Mouse (Mus musculus) embryo, embryonic 9.5 days (tissue): ENCODE results near the gene Eef2.
"Not testable (repeated sequence)": the region's sequence is repeated elsewhere in the genome, so short reads cannot be mapped to it uniquely, and the experiment has no call there.

Experiments
- DNase-seq: peaks from one replicate; pipeline ENCODE4 v3.0.0-alpha.2; 2017; ENCODE audit errors: extremely low spot score

Eef2 gene

GRCm38 (mm10) chr10:81146296-81146695, 30.1 kb upstream of the Eef2 start:
- no peak for DNase-seq

GRCm38 (mm10) chr10:81151261-81151660, 25.2 kb upstream of the Eef2 start:
- no peak for DNase-seq

- DNase-seq, result no peak
Observed at GRCm38 (mm10) chr10:81152609-81153008, 23.8 kb upstream of the Eef2 start.

- no peak for DNase-seq
Observed at GRCm38 (mm10) chr10:81154313-81154712, 22.1 kb upstream of the Eef2 start.

GRCm38 (mm10) chr10:81154736-81155135, 21.7 kb upstream of the Eef2 start:
- no peak for DNase-seq

- DNase-seq, result no peak
Observed at GRCm38 (mm10) chr10:81161602-81162317, 14.7 kb upstream of the Eef2 start.

- no peak for DNase-seq
Observed at GRCm38 (mm10) chr10:81162318-81162652, 14.1 kb upstream of the Eef2 start.

- DNase-seq, result no peak
Observed at GRCm38 (mm10) chr10:81165118-81165517, 11.3 kb upstream of the Eef2 start.

GRCm38 (mm10) chr10:81167200-81168086, 9.0 kb upstream of the Eef2 start, which contains the start of gene Pias4:
Gene Pias4 (minus strand): TSS chr10:81167923.
- DNase-seq, result peak; percentile 100

GRCm38 (mm10) chr10:81168087-81168431, 8.4 kb upstream of the Eef2 start:
- no peak for DNase-seq

GRCm38 (mm10) chr10:81168521-81169244, 7.7 kb upstream of the Eef2 start:
- DNase-seq, result peak; percentile 80

GRCm38 (mm10) chr10:81169411-81169900, 7.0 kb upstream of the Eef2 start:
- not testable (repeated sequence) for DNase-seq

GRCm38 (mm10) chr10:81173132-81173531, 3.3 kb upstream of the Eef2 start:
- DNase-seq, result peak; percentile 89

GRCm38 (mm10) chr10:81174617-81175344, 1.6 kb upstream of the Eef2 start:
- DNase-seq, result peak; percentile 91

- DNase-seq, result not testable (repeated sequence)
Observed at GRCm38 (mm10) chr10:81175345-81175701, 1.1 kb upstream of the Eef2 start.

- DNase-seq, result no peak
Observed at GRCm38 (mm10) chr10:81175936-81176465, 430 bp upstream of the Eef2 start.

GRCm38 (mm10) chr10:81177491-81177925, 1.1 kb downstream of the Eef2 start:
- no peak for DNase-seq

- no peak for DNase-seq
Observed at GRCm38 (mm10) chr10:81177958-81178712, 1.7 kb downstream of the Eef2 start.

GRCm38 (mm10) chr10:81178927-81179326, 2.5 kb downstream of the Eef2 start:
- no peak for DNase-seq
